Mouse (Mus musculus): Measurements from ENCODE around the gene Mink1. TPM values are rescaled to one million over a fixed set of nuclear protein-coding genes. Genes with fewer than 3 reads are reported as not detected.

Mink1 gene
- polyA plus RNA-seq, 1 experiment: 151 TPM

GRCm38 (mm10) chr11:70583022-70583714, 20.5 kb downstream of the Mink1 start:
- no peak for DNase-seq
- 61% methylated on average over 6 of the region's 6 CpGs for WGBS
- Histone ChIP-seq H3K4me3 (ENCODE audit: control insufficient read depth, insufficient read depth, low read length) (no peak overlapping the region), H3K4me1 (replicated peaks; ENCODE audit: control insufficient read depth, insufficient read depth, low read length) (peaks cover 20% of the 10 kb centered on the region), H3K36me3 (ENCODE audit: control insufficient read depth, insufficient read depth, low read length) (no peaks in the 10 kb centered on the region), H3K27ac (ENCODE audit: control insufficient read depth, insufficient read depth, low read length) (no peak overlapping the region), H3K27me3 (ENCODE audit: control insufficient read depth, insufficient read depth, low read length) (no peaks in the 10 kb centered on the region)
- TF ChIP-seq CTCF (IDR thresholded peaks at IDR 0.05; ENCODE audit: borderline replicate concordance, control insufficient read depth, extremely low read depth, insufficient read depth, low read length, poor library complexity) (no peak), POLR2A (IDR thresholded peaks at IDR 0.05; ENCODE audit: control insufficient read depth, extremely low read depth, insufficient read depth, low read length, poor library complexity) (no peak)

GRCm38 (mm10) chr11:70583775-70584174, 21.1 kb downstream of the Mink1 start:
- TF ChIP-seq CTCF (IDR thresholded peaks at IDR 0.05; ENCODE audit: borderline replicate concordance, control insufficient read depth, extremely low read depth, insufficient read depth, low read length, poor library complexity) (no peak), POLR2A (IDR thresholded peaks at IDR 0.05; ENCODE audit: control insufficient read depth, extremely low read depth, insufficient read depth, low read length, poor library complexity) (no peak)
- 96% methylated on average over 7 of the region's 7 CpGs for WGBS
- DNase-seq: no peak
- H3K4me3 ChIP-seq (ENCODE audit: control insufficient read depth, insufficient read depth, low read length): no peak overlapping the region
- H3K4me1 ChIP-seq (replicated peaks; ENCODE audit: control insufficient read depth, insufficient read depth, low read length): peaks cover 20% of the 10 kb centered on the region
- no peak overlapping the region for H3K27ac ChIP-seq (ENCODE audit: control insufficient read depth, insufficient read depth, low read length)
- H3K27me3 ChIP-seq (ENCODE audit: control insufficient read depth, insufficient read depth, low read length): no peaks in the 10 kb centered on the region
- H3K36me3 ChIP-seq (ENCODE audit: control insufficient read depth, insufficient read depth, low read length): no peaks in the 10 kb centered on the region

GRCm38 (mm10) chr11:70585457-70585856, 22.8 kb downstream of the Mink1 start:
- no peak for DNase-seq
- no peak overlapping the region for H3K27ac ChIP-seq (ENCODE audit: control insufficient read depth, insufficient read depth, low read length)
- H3K36me3 ChIP-seq (ENCODE audit: control insufficient read depth, insufficient read depth, low read length): no peaks in the 10 kb centered on the region
- H3K4me1 ChIP-seq (replicated peaks; ENCODE audit: control insufficient read depth, insufficient read depth, low read length): peaks cover 6% of the 10 kb centered on the region
- no peak for TF ChIP-seq POLR2A (IDR thresholded peaks at IDR 0.05; ENCODE audit: control insufficient read depth, extremely low read depth, insufficient read depth, low read length, poor library complexity)
- TF ChIP-seq CTCF (IDR thresholded peaks at IDR 0.05; ENCODE audit: borderline replicate concordance, control insufficient read depth, extremely low read depth, insufficient read depth, low read length, poor library complexity): no peak
- no peak overlapping the region for H3K4me3 ChIP-seq (ENCODE audit: control insufficient read depth, insufficient read depth, low read length)
- 82% methylated on average over 7 of the region's 7 CpGs for WGBS
- no peaks in the 10 kb centered on the region for H3K27me3 ChIP-seq (ENCODE audit: control insufficient read depth, insufficient read depth, low read length)

- H3K27ac ChIP-seq (ENCODE audit: control insufficient read depth, insufficient read depth, low read length): no peak overlapping the region
- TF ChIP-seq POLR2A (IDR thresholded peaks at IDR 0.05; ENCODE audit: control insufficient read depth, extremely low read depth, insufficient read depth, low read length, poor library complexity): no peak
- no peak for TF ChIP-seq CTCF (IDR thresholded peaks at IDR 0.05; ENCODE audit: borderline replicate concordance, control insufficient read depth, extremely low read depth, insufficient read depth, low read length, poor library complexity)
Observed at GRCm38 (mm10) chr11:70586261-70586660, 23.6 kb downstream of the Mink1 start.

GRCm38 (mm10) chr11:70586954-70587353, 24.3 kb downstream of the Mink1 start:
- no peak overlapping the region for H3K4me3 ChIP-seq (ENCODE audit: control insufficient read depth, insufficient read depth, low read length)
- H3K4me1 ChIP-seq (replicated peaks; ENCODE audit: control insufficient read depth, insufficient read depth, low read length): no peaks in the 10 kb centered on the region
- no peak overlapping the region for H3K27ac ChIP-seq (ENCODE audit: control insufficient read depth, insufficient read depth, low read length)
- no peak for DNase-seq
- TF ChIP-seq POLR2A (IDR thresholded peaks at IDR 0.05; ENCODE audit: control insufficient read depth, extremely low read depth, insufficient read depth, low read length, poor library complexity) (no peak), CTCF (IDR thresholded peaks at IDR 0.05; ENCODE audit: borderline replicate concordance, control insufficient read depth, extremely low read depth, insufficient read depth, low read length, poor library complexity) (no peak)
- no peaks in the 10 kb centered on the region for H3K27me3 ChIP-seq (ENCODE audit: control insufficient read depth, insufficient read depth, low read length)
- no peaks in the 10 kb centered on the region for H3K36me3 ChIP-seq (ENCODE audit: control insufficient read depth, insufficient read depth, low read length)
- 62% methylated on average over 5 of the region's 5 CpGs for WGBS

More at GRCm38 (mm10) chr11:70586261-70586660, 23.6 kb downstream of the Mink1 start:
- H3K4me1 ChIP-seq (replicated peaks; ENCODE audit: control insufficient read depth, insufficient read depth, low read length): peaks cover 3% of the 10 kb centered on the region
- no peaks in the 10 kb centered on the region for H3K27me3 ChIP-seq (ENCODE audit: control insufficient read depth, insufficient read depth, low read length)
- H3K4me3 ChIP-seq (ENCODE audit: control insufficient read depth, insufficient read depth, low read length): no peak overlapping the region
- 94% methylated on average over 3 of the region's 3 CpGs for WGBS
- no peak for DNase-seq
- H3K36me3 ChIP-seq (ENCODE audit: control insufficient read depth, insufficient read depth, low read length): no peaks in the 10 kb centered on the region

- H3K36me3 ChIP-seq (ENCODE audit: control insufficient read depth, insufficient read depth, low read length): no peaks in the 10 kb centered on the region
- WGBS: 53% methylated on average over 1 of the region's 1 CpGs
- peaks cover 4% of the 10 kb centered on the region; the same call in 1 of the 2 replicates for H3K4me1 ChIP-seq (replicated peaks; ENCODE audit: control insufficient read depth, insufficient read depth, low read length)
- TF ChIP-seq POLR2A (IDR thresholded peaks at IDR 0.05; ENCODE audit: control insufficient read depth, extremely low read depth, insufficient read depth, low read length, poor library complexity) (no peak), CTCF (IDR thresholded peaks at IDR 0.05; ENCODE audit: borderline replicate concordance, control insufficient read depth, extremely low read depth, insufficient read depth, low read length, poor library complexity) (no peak)
- no peak overlapping the region for H3K27ac ChIP-seq (ENCODE audit: control insufficient read depth, insufficient read depth, low read length)
- H3K27me3 ChIP-seq (ENCODE audit: control insufficient read depth, insufficient read depth, low read length): no peaks in the 10 kb centered on the region
- no peak for DNase-seq
- no peak overlapping the region for H3K4me3 ChIP-seq (ENCODE audit: control insufficient read depth, insufficient read depth, low read length)
Observed at GRCm38 (mm10) chr11:70591733-70592132, 29.1 kb downstream of the Mink1 start.

Data from thymus, adult 2 months (tissue).